Comparison of ENCODE assay signal across 7 mouse cellular contexts in genomic region chr14:124195806-124196205, GRCm38 (mm10).
DNase-seq lines count a peak whose midpoint lies in the region; ATAC-seq lines count a peak whose summit lies in the region.

No protein-coding gene starts in this region.

- no peak for ATAC-seq in inflammation-experienced regulatory T-cells, adult 6 months

- intact Hi-C loops in left cerebral cortex, postnatal 14 days (cut with DNase I): loop anchor here (10.0 kb wide), 1 partner anchor 441 kb away; no protein-coding TSS in a partner anchor

- peak; percentile 50 for DNase-seq in right cerebral cortex, adult 18-20 months
- no peak for DNase-seq in right cerebral cortex, postnatal 25 days
- DNase-seq in cerebellum, postnatal 36 days: peak; percentile 41 to 49
- DNase-seq in left cerebral cortex, postnatal 14 days (ENCODE audit: low spot score in 2 of 2): peak; percentile 48 to 61
- no peak for DNase-seq in thymus, postnatal 0 days (ENCODE audit: low spot score)
- no peak for DNase-seq in heart, adult 8-10 months (ENCODE audit: low spot score)

Comparison
In these comparisons a context has a peak if more than half of its experiments do, and no peak if none do; other contexts are left out.
1. DNase-seq: peak in right cerebral cortex, adult 18-20 months (single experiment), cerebellum, postnatal 36 days (2 of 2) and left cerebral cortex, postnatal 14 days (2 of 2); none in right cerebral cortex, postnatal 25 days (single experiment), thymus, postnatal 0 days (single experiment) and heart, adult 8-10 months (single experiment).